Mouse (Mus musculus) liver, adult (tissue): ENCODE results near the gene Gstt3.
A peak's percentile ranks its signal among the peaks of the same experiment; 100 is the strongest.

Source experiments
- GATA4 ChIP-seq: IDR thresholded peaks from 2 replicates; pipeline ENCODE4 v1.6.1; 2014; ENCODE audit warnings: mild to moderate bottlenecking, low read length; ENCODE audit not compliant: insufficient replicate concordance

The Gstt3 gene

GRCm38 (mm10) chr10:75780769-75781578 is at the start of gene Gstt3, which contains the start of gene Gm20441:
TSS of gene Gstt3 (minus strand) at chr10:75781414.
TSS of gene Gm20441 (minus strand) at chr10:75780954.
- TF ChIP-seq GATA4: no peak

- no peak for TF ChIP-seq GATA4
Observed at GRCm38 (mm10) chr10:75830275-75830670, 49.1 kb upstream of the Gstt3 start.

- TF ChIP-seq GATA4: no peak
Observed at GRCm38 (mm10) chr10:75829529-75830274, 48.5 kb upstream of the Gstt3 start.

GRCm38 (mm10) chr10:75828500-75828931 is 47.3 kb upstream of the Gstt3 start:
- no peak for TF ChIP-seq GATA4

GRCm38 (mm10) chr10:75827668-75828360 is 46.6 kb upstream of the Gstt3 start:
- no peak for TF ChIP-seq GATA4

- no peak for TF ChIP-seq GATA4
Observed at GRCm38 (mm10) chr10:75824530-75824929, 43.3 kb upstream of the Gstt3 start.

- TF ChIP-seq GATA4: no peak
Observed at GRCm38 (mm10) chr10:75823782-75824181, 42.6 kb upstream of the Gstt3 start.

GRCm38 (mm10) chr10:75822443-75822842 is 41.2 kb upstream of the Gstt3 start, which contains the start of gene Gstt4:
TSS of gene Gstt4 (minus strand) at chr10:75822543.
- no peak for TF ChIP-seq GATA4

- no peak for TF ChIP-seq GATA4
Observed at GRCm38 (mm10) chr10:75819882-75820281, 38.7 kb upstream of the Gstt3 start.

GRCm38 (mm10) chr10:75818641-75819040 is 37.4 kb upstream of the Gstt3 start:
- no peak for TF ChIP-seq GATA4

GRCm38 (mm10) chr10:75804217-75804616 is 23.0 kb upstream of the Gstt3 start:
- TF ChIP-seq GATA4: peak; percentile 79; the same call in 1 of the 2 replicates

GRCm38 (mm10) chr10:75798176-75798696 is 17.0 kb upstream of the Gstt3 start, which contains the start of gene Gstt1:
TSS of gene Gstt1 (minus strand) at chr10:75798584.
- no peak for TF ChIP-seq GATA4

GRCm38 (mm10) chr10:75797619-75798175 is 16.5 kb upstream of the Gstt3 start:
- TF ChIP-seq GATA4: no peak

GRCm38 (mm10) chr10:75796731-75797516 is 15.7 kb upstream of the Gstt3 start:
- no peak for TF ChIP-seq GATA4
